Mouse (Mus musculus): ENCODE data around the gene Mrpl54. TPM values are rescaled to one million over a fixed set of nuclear protein-coding genes. Genes with fewer than 3 reads are reported as not detected.

Gene Mrpl54
- total RNA-seq, 2 experiments from 2014 or later = 94.0 to 185 TPM

GRCm38 (mm10) chr10:81268643-81269412 is 2.1 kb upstream of the Mrpl54 start:
- ATAC-seq (replicated peaks; ENCODE audit: poor library complexity, severe bottlenecking) = no peak

GRCm38 (mm10) chr10:81268056-81268455 is 1.3 kb upstream of the Mrpl54 start:
- peak; percentile 76 for ATAC-seq (replicated peaks; ENCODE audit: poor library complexity, severe bottlenecking)

GRCm38 (mm10) chr10:81265540-81265939 is 1.2 kb downstream of the Mrpl54 start:
- no peak for ATAC-seq (replicated peaks; ENCODE audit: poor library complexity, severe bottlenecking)

GRCm38 (mm10) chr10:81261025-81261424 is 5.7 kb downstream of the Mrpl54 start:
- ATAC-seq (replicated peaks; ENCODE audit: poor library complexity, severe bottlenecking) = no peak

- ATAC-seq (replicated peaks; ENCODE audit: poor library complexity, severe bottlenecking) = no peak
Measured at GRCm38 (mm10) chr10:81259225-81259884, 7.4 kb downstream of the Mrpl54 start.

GRCm38 (mm10) chr10:81257158-81258039 is 9.3 kb downstream of the Mrpl54 start:
- ATAC-seq (replicated peaks; ENCODE audit: poor library complexity, severe bottlenecking) = peak; percentile 37

- peak; percentile 45 for ATAC-seq (replicated peaks; ENCODE audit: poor library complexity, severe bottlenecking)
Measured at GRCm38 (mm10) chr10:81254886-81255285, 11.8 kb downstream of the Mrpl54 start.

- peak; percentile 52 for ATAC-seq (replicated peaks; ENCODE audit: poor library complexity, severe bottlenecking)
Measured at GRCm38 (mm10) chr10:81252424-81253419, 14.0 kb downstream of the Mrpl54 start, which contains the start of gene Matk. TSS of gene Matk (plus strand) at chr10:81252935.

- ATAC-seq (replicated peaks; ENCODE audit: poor library complexity, severe bottlenecking) = no peak
Measured at GRCm38 (mm10) chr10:81249442-81249841, 17.3 kb downstream of the Mrpl54 start.

- no peak for ATAC-seq (replicated peaks; ENCODE audit: poor library complexity, severe bottlenecking)
Measured at GRCm38 (mm10) chr10:81247804-81248203, 18.9 kb downstream of the Mrpl54 start.

GRCm38 (mm10) chr10:81245166-81245565 is 21.6 kb downstream of the Mrpl54 start:
- no peak for ATAC-seq (replicated peaks; ENCODE audit: poor library complexity, severe bottlenecking)

GRCm38 (mm10) chr10:81244595-81244994 is 22.1 kb downstream of the Mrpl54 start:
- peak; percentile 97 for ATAC-seq (replicated peaks; ENCODE audit: poor library complexity, severe bottlenecking)

GRCm38 (mm10) chr10:81244146-81244545 is 22.6 kb downstream of the Mrpl54 start:
- ATAC-seq (replicated peaks; ENCODE audit: poor library complexity, severe bottlenecking) = no peak; the same call in 1 of the 2 replicates

GRCm38 (mm10) chr10:81242021-81242420 is 24.7 kb downstream of the Mrpl54 start:
- ATAC-seq (replicated peaks; ENCODE audit: poor library complexity, severe bottlenecking) = no peak

- ATAC-seq (replicated peaks; ENCODE audit: poor library complexity, severe bottlenecking) = peak; percentile 39; the same call in 1 of the 2 replicates
Measured at GRCm38 (mm10) chr10:81240876-81241275, 25.9 kb downstream of the Mrpl54 start.

GRCm38 (mm10) chr10:81238618-81239017 is 28.1 kb downstream of the Mrpl54 start:
- no peak for ATAC-seq (replicated peaks; ENCODE audit: poor library complexity, severe bottlenecking)

GRCm38 (mm10) chr10:81236471-81237268 is 30.1 kb downstream of the Mrpl54 start:
- ATAC-seq (replicated peaks; ENCODE audit: poor library complexity, severe bottlenecking) = no peak

GRCm38 (mm10) chr10:81234206-81234605 is 32.5 kb downstream of the Mrpl54 start:
- no peak for ATAC-seq (replicated peaks; ENCODE audit: poor library complexity, severe bottlenecking)

GRCm38 (mm10) chr10:81233226-81233585 is 33.5 kb downstream of the Mrpl54 start:
- ATAC-seq (replicated peaks; ENCODE audit: poor library complexity, severe bottlenecking) = 0 out of 2 replicates have a peak, but pooled peaks have one; percentile 1
